Mouse (Mus musculus): Measurements from ENCODE around the gene Ppp1r9a.
"Not testable (repeated sequence)": the region's sequence is repeated elsewhere in the genome, so short reads cannot be mapped to it uniquely, and the experiment has no call there.

- TF ChIP-seq CTCF (IDR thresholded peaks at IDR 0.05; ENCODE audit: extremely low read depth, insufficient read length, insufficient replicate concordance, low read depth, low read length); POLR2A (IDR thresholded peaks at IDR 0.05; ENCODE audit: low read depth, low read length): not testable (repeated sequence)
Observed at GRCm38 (mm10) chr6:4893312-4893711, 9.4 kb upstream of the Ppp1r9a start.
